Mouse (Mus musculus): ENCODE measurements at regions not wholly inside any gene's neighbourhood (a gene's known extent, or its start where the extent isn't known, plus 50 kb on each side); places are given as distances from the start of the nearest gene placed in this dataset.

- no peak for TF ChIP-seq CTCF (conservative IDR thresholded peaks at IDR 0.05; ENCODE audit: low read length)
- no peak for TF ChIP-seq POU5F1 (IDR thresholded peaks at IDR 0.05; ENCODE audit: borderline replicate concordance, low read length)
These were observed 692.4 kb downstream of the Ntrk3 start for GRCm38 (mm10) chr7:78045456-78045855.

All from E14TG2a.4 (cell line).